Mouse (Mus musculus): ENCODE measurements at regions not wholly inside any gene's neighbourhood (a gene's known extent, or its start where the extent isn't known, plus 50 kb on each side); places are given as distances from the start of the nearest gene placed in this dataset.

GRCm38 (mm10) chr1:64301530-64302061, 179.5 kb upstream of the Klf7 start:
- Histone ChIP-seq H3K27me3 (ENCODE audit: control insufficient read depth, insufficient read depth, low read length) (no peaks in the 10 kb centered on the region), H3K4me2 (ENCODE audit: low read depth, low read length) (no peak overlapping the region), H3K9me3 (replicated peaks; ENCODE audit: control insufficient read depth, low read length) (no peaks in the 10 kb centered on the region), H3K36me3 (replicated peaks; ENCODE audit: control insufficient read depth, insufficient read depth, low read length) (no peaks in the 10 kb centered on the region), H3K27ac (ENCODE audit: low read depth) (peak overlapping the region; percentile 72), H3K4me3 (ENCODE audit: low read depth, low read length) (no peak overlapping the region), H3K9ac (replicated peaks; ENCODE audit: low read depth, low read length) (no peak overlapping the region), H3K4me1 (ENCODE audit: control insufficient read depth, insufficient read depth) (peaks cover 14% of the 10 kb centered on the region; the same call in 1 of the 2 replicates)
- TF ChIP-seq CTCF (IDR thresholded peaks at IDR 0.05; ENCODE audit: low read depth) (no peak), EP300 (IDR thresholded peaks at IDR 0.05; ENCODE audit: low read depth) (no peak)
- WGBS: 49% methylated on average over 6 of the region's 6 CpGs
- ATAC-seq (ENCODE audit: insufficient read depth, low read depth) (peak; percentile 13; the same call in 1 of the 2 replicates), DNase-seq (ENCODE audit: low spot score) (no peak)

GRCm38 (mm10) chr1:64300951-64301529, 179.0 kb upstream of the Klf7 start:
- DNase-seq (ENCODE audit: low spot score) (no peak), ATAC-seq (ENCODE audit: insufficient read depth, low read depth) (no peak)
- no peaks in the 10 kb centered on the region for H3K36me3 ChIP-seq (replicated peaks; ENCODE audit: control insufficient read depth, insufficient read depth, low read length)
- no peaks in the 10 kb centered on the region for H3K9me3 ChIP-seq (replicated peaks; ENCODE audit: control insufficient read depth, low read length)
- H3K4me2 ChIP-seq (ENCODE audit: low read depth, low read length): no peak overlapping the region
- no peaks in the 10 kb centered on the region for H3K27me3 ChIP-seq (ENCODE audit: control insufficient read depth, insufficient read depth, low read length)
- TF ChIP-seq EP300 (IDR thresholded peaks at IDR 0.05; ENCODE audit: low read depth) (no peak), CTCF (IDR thresholded peaks at IDR 0.05; ENCODE audit: low read depth) (no peak)
- peaks cover 14% of the 10 kb centered on the region; the same call in 1 of the 2 replicates for H3K4me1 ChIP-seq (ENCODE audit: control insufficient read depth, insufficient read depth)
- H3K4me3 ChIP-seq (ENCODE audit: low read depth, low read length): no peak overlapping the region
- peak overlapping the region; percentile 72 for H3K27ac ChIP-seq (ENCODE audit: low read depth)
- 63% methylated on average over 8 of the region's 8 CpGs for WGBS
- no peak overlapping the region for H3K9ac ChIP-seq (replicated peaks; ENCODE audit: low read depth, low read length)

- Histone ChIP-seq H3K36me3 (replicated peaks; ENCODE audit: control insufficient read depth, insufficient read depth, low read length) (no peaks in the 10 kb centered on the region), H3K9me3 (replicated peaks; ENCODE audit: control insufficient read depth, low read length) (no peaks in the 10 kb centered on the region), H3K4me3 (ENCODE audit: low read depth, low read length) (no peak overlapping the region), H3K4me1 (ENCODE audit: control insufficient read depth, insufficient read depth) (0 out of 2 replicates have a peak, but pooled peaks cover 4% of the 10 kb centered on the region), H3K9ac (replicated peaks; ENCODE audit: low read depth, low read length) (no peak overlapping the region), H3K4me2 (ENCODE audit: low read depth, low read length) (no peak overlapping the region), H3K27ac (ENCODE audit: low read depth) (no peak overlapping the region), H3K27me3 (ENCODE audit: control insufficient read depth, insufficient read depth, low read length) (no peaks in the 10 kb centered on the region)
- 67% methylated on average over 2 of the region's 2 CpGs for WGBS
- ATAC-seq (ENCODE audit: insufficient read depth, low read depth) (no peak), DNase-seq (ENCODE audit: low spot score) (no peak)
- no peak for TF ChIP-seq CTCF (IDR thresholded peaks at IDR 0.05; ENCODE audit: low read depth)
Measured at GRCm38 (mm10) chr1:64298950-64299349, 176.9 kb upstream of the Klf7 start.

GRCm38 (mm10) chr1:64298188-64298587, 176.1 kb upstream of the Klf7 start:
- Histone ChIP-seq H3K27me3 (ENCODE audit: control insufficient read depth, insufficient read depth, low read length) (no peaks in the 10 kb centered on the region), H3K27ac (ENCODE audit: low read depth) (no peak overlapping the region), H3K4me2 (ENCODE audit: low read depth, low read length) (no peak overlapping the region), H3K36me3 (replicated peaks; ENCODE audit: control insufficient read depth, insufficient read depth, low read length) (no peaks in the 10 kb centered on the region), H3K4me1 (ENCODE audit: control insufficient read depth, insufficient read depth) (0 out of 2 replicates have a peak, but pooled peaks cover 2% of the 10 kb centered on the region), H3K4me3 (ENCODE audit: low read depth, low read length) (no peak overlapping the region), H3K9me3 (replicated peaks; ENCODE audit: control insufficient read depth, low read length) (no peaks in the 10 kb centered on the region), H3K9ac (replicated peaks; ENCODE audit: low read depth, low read length) (no peak overlapping the region)
- DNase-seq (ENCODE audit: low spot score): no peak
- TF ChIP-seq CTCF (IDR thresholded peaks at IDR 0.05; ENCODE audit: low read depth): no peak
- no peak for TF ChIP-seq EP300 (IDR thresholded peaks at IDR 0.05; ENCODE audit: low read depth)
- WGBS: 83% methylated on average over 14 of the region's 14 CpGs
- no peak for ATAC-seq (ENCODE audit: insufficient read depth, low read depth)

GRCm38 (mm10) chr1:64297343-64297742, 175.3 kb upstream of the Klf7 start:
- H3K9me3 ChIP-seq (replicated peaks; ENCODE audit: control insufficient read depth, low read length): no peaks in the 10 kb centered on the region
- no peak overlapping the region for H3K27ac ChIP-seq (ENCODE audit: low read depth)
- no peaks in the 10 kb centered on the region for H3K36me3 ChIP-seq (replicated peaks; ENCODE audit: control insufficient read depth, insufficient read depth, low read length)
- no peaks in the 10 kb centered on the region for H3K4me1 ChIP-seq (ENCODE audit: control insufficient read depth, insufficient read depth)
- ATAC-seq (ENCODE audit: insufficient read depth, low read depth): no peak
- no peaks in the 10 kb centered on the region for H3K27me3 ChIP-seq (ENCODE audit: control insufficient read depth, insufficient read depth, low read length)
- 77% methylated on average over 5 of the region's 5 CpGs for WGBS
- no peak for TF ChIP-seq CTCF (IDR thresholded peaks at IDR 0.05; ENCODE audit: low read depth)
- no peak for TF ChIP-seq EP300 (IDR thresholded peaks at IDR 0.05; ENCODE audit: low read depth)
- no peak overlapping the region for H3K4me3 ChIP-seq (ENCODE audit: low read depth, low read length)
- H3K9ac ChIP-seq (replicated peaks; ENCODE audit: low read depth, low read length): no peak overlapping the region
- DNase-seq (ENCODE audit: low spot score): no peak
- H3K4me2 ChIP-seq (ENCODE audit: low read depth, low read length): no peak overlapping the region

GRCm38 (mm10) chr1:64295512-64295945, 173.4 kb upstream of the Klf7 start:
- no peaks in the 10 kb centered on the region for H3K36me3 ChIP-seq (replicated peaks; ENCODE audit: control insufficient read depth, insufficient read depth, low read length)
- 41% methylated on average over 6 of the region's 6 CpGs for WGBS
- no peak for ATAC-seq (ENCODE audit: insufficient read depth, low read depth)
- no peaks in the 10 kb centered on the region for H3K9me3 ChIP-seq (replicated peaks; ENCODE audit: control insufficient read depth, low read length)
- H3K27me3 ChIP-seq (ENCODE audit: control insufficient read depth, insufficient read depth, low read length): no peaks in the 10 kb centered on the region
- TF ChIP-seq EP300 (IDR thresholded peaks at IDR 0.05; ENCODE audit: low read depth): no peak
- no peak for TF ChIP-seq CTCF (IDR thresholded peaks at IDR 0.05; ENCODE audit: low read depth)
- DNase-seq (ENCODE audit: low spot score): no peak
- H3K27ac ChIP-seq (ENCODE audit: low read depth): no peak overlapping the region
- H3K4me1 ChIP-seq (ENCODE audit: control insufficient read depth, insufficient read depth): no peaks in the 10 kb centered on the region
- H3K9ac ChIP-seq (replicated peaks; ENCODE audit: low read depth, low read length): no peak overlapping the region
- H3K4me3 ChIP-seq (ENCODE audit: low read depth, low read length): no peak overlapping the region
- no peak overlapping the region for H3K4me2 ChIP-seq (ENCODE audit: low read depth, low read length)
